Mouse (Mus musculus): ENCODE results near the gene Usp22.

- TF ChIP-seq POLR2A (IDR thresholded peaks at IDR 0.05; ENCODE audit: control insufficient read depth, extremely low read depth, insufficient read depth, low read length, poor library complexity) = no peak
- TF ChIP-seq CTCF (IDR thresholded peaks at IDR 0.05; ENCODE audit: borderline replicate concordance, control insufficient read depth, extremely low read depth, insufficient read depth, low read length, poor library complexity) = no peak
Measured at GRCm38 (mm10) chr11:61161121-61161520, 13.7 kb downstream of the Usp22 start.

All from thymus, adult 2 months (tissue).